Mouse (Mus musculus) forebrain, embryonic 16.5 days (tissue): ENCODE measurements around the gene Aim2. TPM values are rescaled to one million over a fixed set of nuclear protein-coding genes. Genes with fewer than 3 reads are reported as not detected.

Experiments used
- polyA plus RNA-seq: library from polyadenylated mRNA; unstranded; fragments of >200 nt; fragmentation: Nextera tagmentation; extraction: Ambion mirVana; gene quantifications from 2 replicates; pipeline ENCODE4 v1.2.1, GENCODE M21; 2015

Gene Aim2
- polyA plus RNA-seq, 1 experiment from 2014 or later = 4.0 TPM

Other genes with a start within 250 kb of the Aim2 start
- not detected in 2 replicates for gene Olfr1408, start 213.5 kb upstream of the Aim2 start, polyA plus RNA-seq
- gene Olfr1406, start 160.2 kb upstream of the Aim2 start, polyA plus RNA-seq = not detected in 2 replicates
- gene Olfr218, start 153.1 kb upstream of the Aim2 start, polyA plus RNA-seq = not detected in 2 replicates
- gene Olfr1404, start 138.5 kb upstream of the Aim2 start, polyA plus RNA-seq = not detected in 2 replicates
- not detected in 2 replicates for gene Fcer1a, start 123.7 kb upstream of the Aim2 start, polyA plus RNA-seq
- gene Olfr418, start 84.9 kb upstream of the Aim2 start, polyA plus RNA-seq = not detected in 2 replicates
- gene Mptx2, start 73.1 kb upstream of the Aim2 start, polyA plus RNA-seq = not detected in 2 replicates
- 12.4 and 14.0 TPM in 2 replicates for gene Ackr1, start 17.1 kb upstream of the Aim2 start, polyA plus RNA-seq
- gene Cadm3, start 16.8 kb downstream of the Aim2 start, polyA plus RNA-seq = 33.8 and 47.1 TPM in 2 replicates
- not detected in 2 replicates for gene Ifi206, start 140.2 kb downstream of the Aim2 start, polyA plus RNA-seq
- not detected in 2 replicates for gene Ifi214, start 185.1 kb downstream of the Aim2 start, polyA plus RNA-seq
- gene Ifi213, start 248.4 kb downstream of the Aim2 start, polyA plus RNA-seq = not detected in 2 replicates